Mouse (Mus musculus) spleen, postnatal 36 days (tissue): ENCODE results near the gene Flot2.

Experiments used
- DNase-seq, 2 experiments: peaks; one replicate each; pipeline ENCODE4 v3.0.0; 2022; ENCODE audit warnings: low spot score in 2 of 2, mixed read lengths in 1 of 2

Gene Flot2

DNA sequence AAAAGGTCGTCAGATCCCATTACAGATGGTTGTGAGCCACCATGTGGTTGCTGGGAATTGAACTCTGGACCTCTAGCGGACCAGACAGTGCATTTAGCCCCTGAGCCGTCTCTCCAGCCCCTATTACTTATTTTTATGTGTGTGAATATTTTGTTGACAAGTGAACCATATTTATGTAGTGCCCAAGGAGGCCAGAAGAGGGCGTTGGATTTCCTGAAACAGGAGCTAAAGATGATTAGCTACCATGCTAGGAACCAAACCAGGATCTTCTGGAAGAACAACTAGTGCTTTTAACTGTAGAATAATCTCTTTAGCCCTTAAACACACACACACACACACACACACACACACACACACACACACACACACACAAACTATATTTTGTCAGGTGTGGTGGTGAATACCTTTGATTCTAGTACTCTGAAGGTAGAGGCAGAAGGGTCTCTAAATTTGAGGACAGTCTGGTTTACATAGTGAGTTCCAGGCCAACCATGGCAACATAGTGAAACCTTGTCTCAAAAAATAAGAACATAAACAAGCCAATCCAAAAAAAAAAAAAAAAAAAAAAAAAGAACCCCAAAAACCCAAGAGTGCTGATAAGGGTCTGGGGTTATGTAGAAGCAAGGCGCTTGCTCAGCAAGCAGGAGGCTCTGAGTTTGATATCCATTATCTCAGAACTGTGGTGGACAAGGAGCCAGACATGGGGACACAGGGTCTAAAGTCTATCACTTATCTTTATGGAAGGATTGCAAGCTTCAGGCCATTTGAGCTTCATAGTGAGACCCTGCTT is 65.4 kb downstream of the Flot2 start:
- no peak for DNase-seq

GRCm38 (mm10) chr11:78104501-78104900 is 66.8 kb downstream of the Flot2 start:
- no peak for DNase-seq
